Mouse (Mus musculus): ENCODE data around the gene Cphx1.
"Not testable (repeated sequence)": the region's sequence is repeated elsewhere in the genome, so short reads cannot be mapped to it uniquely, and the experiment has no call there.

The Cphx1 gene

DNA sequence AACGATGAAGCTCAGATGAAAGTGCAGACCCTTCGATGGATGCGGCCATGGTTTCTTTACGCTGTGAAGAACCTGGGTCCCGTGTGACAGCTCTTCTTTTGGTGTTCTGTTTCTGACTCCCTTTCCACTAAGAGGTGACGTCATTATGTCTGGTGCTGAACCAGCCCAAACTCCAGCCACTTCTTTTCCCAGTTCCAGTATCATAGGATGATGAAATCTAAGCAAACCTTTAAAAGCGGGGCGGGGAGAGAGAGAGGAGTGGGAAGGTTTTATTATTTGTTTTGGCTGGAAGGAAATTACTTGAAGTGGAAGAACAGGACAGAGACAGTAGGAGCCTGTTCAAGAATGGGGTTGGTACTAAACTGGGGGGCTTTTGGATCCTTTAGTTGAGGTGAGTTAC is at the start of gene Cphx1:
Cphx1 (plus strand) TSS at position 301 of the 400 bp plus-strand sequence.
- not testable (repeated sequence) for DNase-seq (ENCODE audit: inconsistent ontology term)

DNA sequence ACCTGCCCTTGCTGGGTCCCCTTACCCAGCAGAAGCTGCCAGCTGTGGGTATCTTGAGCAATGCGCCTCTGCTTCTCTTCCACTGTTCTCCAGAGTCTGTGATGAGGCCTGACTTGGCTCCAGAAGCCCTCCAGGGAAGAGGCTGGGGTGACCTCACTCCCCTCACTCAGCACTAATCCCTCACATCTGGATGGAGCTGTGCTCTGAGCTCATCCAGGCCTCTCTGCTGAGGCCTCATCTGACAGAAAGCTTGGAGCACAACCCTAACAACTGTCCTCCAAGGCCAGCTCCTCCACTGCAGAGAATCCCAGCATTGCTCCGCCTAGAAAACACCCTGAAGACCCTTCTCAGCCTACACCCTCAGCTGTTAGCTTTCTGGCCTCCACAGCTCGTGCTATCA is 43.5 kb upstream of the Cphx1 start:
- not testable (repeated sequence) for DNase-seq (ENCODE audit: inconsistent ontology term)

DNA sequence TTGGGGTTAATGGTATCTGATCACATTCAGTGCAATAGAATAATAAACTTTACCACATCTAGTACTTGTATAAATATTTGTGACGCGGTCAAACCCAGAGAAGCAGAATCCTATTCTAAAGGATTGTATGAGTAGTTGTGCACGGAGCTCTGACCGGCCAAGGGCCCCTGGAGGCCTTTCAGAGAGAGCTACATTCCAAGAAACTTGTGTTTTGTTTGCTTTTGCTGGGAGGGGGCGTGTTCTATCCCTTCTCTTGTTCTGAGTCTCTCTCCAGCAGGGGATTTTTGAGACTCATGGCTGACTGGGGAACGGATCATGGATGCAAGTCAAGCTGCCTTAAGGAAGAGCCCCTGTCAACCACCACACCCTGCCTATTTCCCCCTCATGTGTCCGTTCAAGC is 42.4 kb upstream of the Cphx1 start:
- not testable (repeated sequence) for DNase-seq (ENCODE audit: inconsistent ontology term)

DNA sequence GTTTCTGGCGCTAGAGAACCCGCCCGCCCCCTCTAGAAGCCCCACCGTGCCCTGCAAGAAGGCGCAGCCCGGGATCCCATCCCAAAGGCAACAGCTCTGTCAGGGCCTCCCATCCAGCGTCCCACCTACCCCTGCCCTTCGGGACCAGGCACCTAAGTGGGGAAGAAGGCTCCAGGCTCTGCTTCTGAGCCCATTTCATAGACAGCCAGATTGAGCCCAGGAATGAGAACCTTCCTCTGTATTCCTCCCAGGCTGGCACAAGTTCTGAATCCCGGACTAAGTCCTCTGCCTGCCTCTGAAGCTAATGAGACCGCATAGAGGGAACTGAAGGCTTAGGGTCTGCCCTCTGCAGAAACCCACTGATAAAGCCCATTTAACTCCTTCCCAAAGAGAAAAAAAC is 35.1 kb upstream of the Cphx1 start, which contains the start of gene Plac9a:
Plac9a (minus strand) TSS at position 101 of the 400 bp plus-strand sequence.
- DNase-seq (ENCODE audit: inconsistent ontology term), result not testable (repeated sequence)

DNA sequence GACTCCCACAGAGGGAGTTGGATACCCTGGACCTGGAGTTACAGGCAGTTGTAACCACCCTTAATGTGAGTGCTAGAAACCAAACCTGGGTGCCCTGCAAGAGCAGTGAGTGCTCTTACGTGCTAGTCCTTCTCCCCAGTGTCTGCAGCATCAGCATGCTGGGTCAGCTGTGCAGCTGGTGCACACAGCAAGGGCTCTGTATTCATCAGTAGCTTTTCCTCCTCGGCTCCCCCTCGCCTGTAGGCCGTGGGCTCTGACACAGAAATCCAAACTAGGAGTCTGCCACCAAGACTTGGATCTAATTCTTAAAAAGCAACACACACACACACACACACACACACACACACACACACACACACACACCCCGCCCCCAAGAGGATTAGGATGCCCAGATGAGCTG is 32.9 kb upstream of the Cphx1 start:
- DNase-seq (ENCODE audit: inconsistent ontology term), result not testable (repeated sequence)

DNA sequence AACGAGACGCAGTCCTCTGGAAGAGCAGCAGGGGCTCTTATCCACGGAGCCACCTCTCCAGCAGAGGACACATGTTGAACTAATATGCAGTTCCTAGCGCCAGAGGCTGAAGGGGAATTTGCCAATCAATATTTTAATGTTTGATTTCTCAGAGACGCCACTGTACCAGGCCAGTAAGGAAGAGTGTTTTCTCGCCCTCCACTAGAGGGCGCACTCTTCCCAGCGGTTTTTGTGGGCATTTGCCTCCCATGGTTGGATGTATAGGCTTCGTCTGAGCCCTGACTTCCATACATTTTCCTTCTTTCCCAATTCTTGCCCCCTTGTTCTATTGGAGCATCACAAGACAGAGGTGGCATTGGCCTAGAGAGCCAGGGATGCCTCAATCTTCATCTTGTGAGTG is 30.8 kb upstream of the Cphx1 start:
- not testable (repeated sequence) for DNase-seq (ENCODE audit: inconsistent ontology term)

DNA sequence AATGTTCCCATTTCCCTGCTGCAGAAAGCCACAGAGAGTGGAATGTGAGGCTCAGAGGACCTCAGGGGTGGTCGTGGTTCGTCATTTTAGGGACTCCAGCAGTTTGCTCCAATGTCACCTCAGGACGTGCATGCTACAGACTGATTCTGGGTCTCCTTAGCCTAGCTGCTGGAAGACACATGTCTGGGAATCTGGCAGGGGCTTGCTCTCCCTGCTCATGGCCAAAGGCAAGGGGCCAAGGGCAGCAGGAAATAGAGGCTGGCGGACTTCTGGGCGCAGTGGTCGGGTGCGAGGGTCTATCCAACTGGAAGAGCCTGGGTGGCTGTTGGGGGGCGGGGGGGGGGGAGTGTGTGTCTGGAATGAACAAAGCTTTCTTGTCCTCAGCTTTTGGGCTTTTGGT is 29.1 kb upstream of the Cphx1 start:
- not testable (repeated sequence) for DNase-seq (ENCODE audit: inconsistent ontology term)

DNA sequence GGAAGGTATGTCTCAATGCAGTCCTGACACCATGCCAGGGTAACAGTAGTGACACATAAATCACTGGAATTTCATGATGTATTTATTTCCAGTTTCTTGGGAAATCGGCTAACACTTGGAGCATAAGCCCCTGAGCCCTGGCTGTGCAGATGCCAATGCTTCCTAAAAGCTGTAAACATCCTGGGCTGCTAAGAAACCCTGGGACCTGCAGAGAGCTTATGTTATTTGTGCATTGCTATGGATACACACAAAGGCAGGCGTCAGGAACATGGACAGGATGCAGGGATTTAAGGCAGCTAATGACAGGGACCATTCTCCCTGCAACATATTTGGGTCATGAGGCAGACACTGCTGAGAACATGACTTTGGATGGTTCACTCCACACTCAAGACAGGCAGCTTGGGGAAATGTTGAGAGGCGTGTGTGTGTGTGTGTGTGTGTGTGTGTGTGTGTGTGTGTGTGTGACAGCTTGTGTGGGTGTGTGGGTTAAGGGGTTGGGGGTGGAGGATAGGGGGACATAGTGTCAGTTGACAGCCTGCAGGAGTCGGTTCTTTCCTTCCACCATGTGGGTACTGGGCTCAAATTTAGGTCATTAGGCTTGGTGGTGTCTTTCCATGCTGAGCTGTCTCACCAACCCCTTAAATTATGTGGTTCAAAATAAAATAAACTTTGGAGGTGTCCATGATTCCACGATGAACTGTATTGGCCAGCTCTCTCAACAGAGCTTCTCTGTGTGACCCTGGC is 19.5 kb upstream of the Cphx1 start:
- DNase-seq (ENCODE audit: inconsistent ontology term), result not testable (repeated sequence)

DNA sequence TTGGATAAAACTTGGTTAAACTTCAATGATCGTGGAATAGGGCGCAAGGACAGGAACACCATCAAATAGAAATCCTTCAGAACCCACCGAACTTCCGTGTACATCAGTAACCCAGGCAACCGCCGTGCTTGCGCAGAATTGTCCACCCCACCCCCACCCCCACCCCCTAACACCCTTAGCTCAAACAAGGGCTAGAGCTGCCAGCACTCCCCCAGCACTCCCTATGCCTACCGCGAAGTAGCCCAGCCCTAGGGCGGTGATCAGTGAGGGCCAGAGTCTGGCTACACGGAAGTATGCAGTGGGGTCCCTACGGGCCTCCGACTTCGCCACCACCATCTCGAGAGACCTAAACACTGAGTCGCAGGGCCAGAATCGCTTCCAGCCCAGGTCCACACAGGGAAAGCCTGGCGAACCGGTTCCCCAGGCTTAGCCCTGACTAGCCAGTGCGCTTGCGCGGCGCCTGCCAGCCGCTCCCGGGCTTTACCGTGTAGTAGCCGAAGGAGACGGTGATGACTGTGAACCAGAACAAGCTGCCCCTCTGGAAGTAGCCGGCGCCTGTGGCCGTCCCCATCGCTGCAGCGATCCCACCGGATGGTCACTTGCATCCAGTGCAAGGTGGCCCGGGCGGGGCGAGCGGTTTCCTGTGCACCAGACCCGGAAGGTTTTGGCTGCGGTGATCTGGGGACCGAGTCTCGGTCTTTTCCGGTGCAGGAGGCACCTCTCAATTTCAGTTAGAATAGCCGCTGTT is 11.1 kb upstream of the Cphx1 start:
- not testable (repeated sequence) for DNase-seq (ENCODE audit: inconsistent ontology term)

DNA sequence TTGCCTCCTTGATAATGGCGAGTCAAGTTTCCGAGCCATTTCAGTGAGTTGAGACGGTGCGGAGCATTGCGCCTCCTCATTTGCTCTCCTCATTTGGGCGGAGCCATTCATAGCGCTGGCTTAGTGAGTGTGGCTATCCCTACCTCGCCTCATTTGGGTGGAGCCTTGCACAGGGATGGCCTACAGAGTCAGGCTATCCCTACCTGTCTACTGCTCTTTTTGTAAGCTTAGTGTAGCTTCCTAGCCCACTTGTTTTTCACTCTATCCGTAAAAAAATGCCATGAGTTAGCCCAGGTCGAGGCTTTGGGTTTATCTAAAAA is 10.6 kb upstream of the Cphx1 start, which contains the start of gene Tmem254a:
Tmem254a (minus strand) TSS at position 111 of the 320 bp plus-strand sequence.
- DNase-seq (ENCODE audit: inconsistent ontology term), result not testable (repeated sequence)

DNA sequence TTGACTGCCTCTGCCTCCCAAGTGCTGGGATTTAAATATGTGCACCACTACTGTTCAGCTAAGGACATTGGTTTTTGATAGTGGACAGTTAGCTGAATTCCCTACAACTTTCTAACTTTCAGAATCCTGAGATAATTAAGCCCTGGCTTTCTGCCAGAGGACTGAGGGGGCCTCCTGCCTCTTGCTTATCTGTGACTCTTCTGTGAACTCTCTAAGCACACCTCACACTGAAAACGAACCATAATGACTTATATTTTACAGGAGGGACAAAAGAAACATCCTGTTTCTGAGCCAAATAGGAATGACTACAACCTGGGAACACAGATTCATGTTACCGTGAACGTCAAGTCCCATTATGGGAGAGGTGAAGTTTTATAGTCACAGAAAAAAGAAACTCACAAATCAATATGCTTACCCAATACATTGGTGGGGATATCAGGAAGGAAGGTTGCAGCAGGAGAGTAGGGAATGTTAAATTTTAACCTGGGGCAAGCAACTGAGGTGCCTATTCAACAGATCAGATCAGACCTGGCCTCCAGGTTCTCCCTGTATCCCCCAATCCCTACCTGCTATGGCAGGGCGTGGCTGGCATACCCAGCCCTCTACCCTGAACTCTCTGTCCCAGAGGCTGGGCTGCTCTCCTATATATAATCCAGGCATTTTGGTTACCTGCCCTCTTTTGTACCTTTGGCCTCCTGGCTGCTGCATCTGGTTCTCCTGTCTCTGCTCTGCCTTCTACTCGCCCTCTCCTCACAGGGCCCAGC is 1.1 kb upstream of the Cphx1 start:
- not testable (repeated sequence) for DNase-seq (ENCODE audit: inconsistent ontology term)

DNA sequence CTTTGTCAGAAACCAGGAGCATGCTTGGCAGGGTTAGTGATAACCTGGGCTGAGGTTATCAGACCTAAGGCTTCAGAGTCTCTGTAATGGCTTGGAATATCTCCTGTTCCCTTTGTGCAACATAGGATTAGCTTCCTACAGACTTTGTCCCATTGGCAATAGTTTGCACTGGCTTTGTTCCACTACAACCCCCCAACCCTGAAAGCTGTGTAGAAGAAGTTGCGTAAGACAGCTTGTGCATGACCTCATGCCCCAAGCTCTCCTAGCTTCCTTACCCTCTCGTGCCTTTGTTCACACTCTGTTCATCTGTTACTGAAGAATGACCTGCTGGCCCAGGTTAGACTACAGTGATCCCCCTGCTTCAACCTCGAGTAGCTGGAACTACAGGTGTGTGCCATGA is 19.8 kb downstream of the Cphx1 start:
- not testable (repeated sequence) for DNase-seq (ENCODE audit: inconsistent ontology term)

DNA sequence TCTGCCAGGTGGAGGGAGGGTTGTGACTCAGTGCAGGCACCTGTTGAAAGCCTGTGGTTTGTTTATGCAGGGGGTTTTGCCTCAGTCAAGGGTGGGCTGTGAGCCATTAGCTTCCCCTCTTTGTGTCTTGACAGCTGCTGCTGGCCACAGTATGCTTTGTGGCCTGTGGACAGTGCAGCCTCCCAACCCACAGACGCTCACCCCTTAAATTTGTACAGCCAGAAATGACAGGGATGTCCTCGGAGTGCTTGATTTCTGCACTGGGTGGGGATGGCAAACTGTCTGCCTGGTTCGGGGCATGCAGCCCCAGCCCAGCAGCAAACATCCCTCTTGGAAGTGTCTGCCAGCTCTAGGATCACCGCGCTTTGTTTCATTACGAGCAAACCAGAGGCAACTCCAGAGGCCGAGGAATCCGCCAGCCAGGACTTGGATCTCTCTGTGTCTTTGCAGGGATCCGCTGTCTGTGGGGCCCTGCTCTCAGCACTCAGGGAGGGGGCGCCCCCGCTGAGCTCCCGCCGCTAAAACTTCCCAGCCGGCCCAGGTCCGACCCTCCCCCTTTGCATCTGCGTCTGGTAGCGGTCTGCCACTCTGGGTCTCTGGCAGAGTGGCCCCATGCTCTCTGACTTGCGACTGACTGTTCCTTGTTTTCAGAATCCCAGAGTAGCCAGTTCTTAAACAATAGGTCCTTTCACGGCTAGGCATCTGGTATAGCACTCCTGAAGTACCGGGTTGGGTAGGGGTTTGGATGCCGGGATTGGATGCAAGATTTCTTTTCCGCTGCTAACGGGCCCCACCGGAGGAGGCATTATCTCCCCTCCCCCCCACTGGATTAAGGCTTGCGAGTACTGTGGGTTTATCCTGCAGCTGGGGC is 40.5 kb downstream of the Cphx1 start, which contains the start of gene Duxbl1:
Duxbl1 (plus strand) TSS at position 207 of the 871 bp plus-strand sequence.
- DNase-seq (ENCODE audit: inconsistent ontology term), result not testable (repeated sequence)

DNA sequence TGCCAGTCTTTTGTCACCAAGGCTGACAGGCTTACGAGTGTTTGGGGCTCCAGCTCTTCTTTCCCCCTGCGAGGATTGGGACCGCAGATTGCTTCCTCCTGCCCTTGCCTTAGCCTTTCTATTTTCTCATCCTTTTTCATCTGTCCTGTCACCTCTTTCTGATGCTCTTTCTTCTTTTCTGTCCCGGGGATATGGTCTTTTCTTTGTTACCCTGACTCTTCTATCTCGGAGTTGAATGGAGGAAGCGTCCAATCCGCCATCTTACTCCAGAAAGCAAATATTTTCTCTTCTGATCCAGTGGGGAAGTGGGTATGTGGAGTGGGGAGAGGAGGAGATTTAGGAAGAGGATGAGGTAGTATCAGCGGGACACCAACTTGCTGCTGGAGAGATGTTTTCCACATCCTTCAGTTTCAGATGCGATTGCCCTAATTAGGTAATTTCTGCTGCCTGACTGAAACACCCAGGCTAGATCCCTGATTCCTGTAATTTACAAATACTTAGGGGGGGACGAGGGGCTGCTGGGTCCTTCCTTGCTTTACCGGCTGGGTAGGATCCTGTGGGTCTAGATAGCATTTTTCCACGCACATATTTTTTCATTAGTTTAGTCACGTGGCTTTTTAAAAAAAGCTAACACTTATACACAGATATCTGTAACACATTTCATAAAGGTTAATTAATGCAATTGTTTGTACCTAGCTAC is 41.3 kb downstream of the Cphx1 start:
- DNase-seq (ENCODE audit: inconsistent ontology term), result peak; percentile 0

DNA sequence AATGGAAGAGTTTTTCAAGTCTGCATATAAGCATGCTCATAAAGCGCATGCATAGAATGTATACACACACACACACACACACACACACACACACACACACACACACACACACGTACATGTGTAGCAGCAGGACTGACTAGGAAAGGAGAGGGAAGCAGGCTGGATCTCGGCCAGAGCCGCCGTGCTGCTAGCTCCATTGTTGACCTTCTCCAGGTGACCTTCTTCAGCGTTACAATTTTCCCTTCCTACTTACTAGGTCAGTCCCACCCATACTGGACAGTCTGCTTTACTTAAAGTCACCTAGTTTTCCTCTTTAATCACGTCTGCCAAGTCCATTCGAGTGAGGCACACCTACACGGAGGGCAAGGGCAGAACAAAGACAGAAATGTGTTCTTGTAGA is 43.8 kb downstream of the Cphx1 start:
- not testable (repeated sequence) for DNase-seq (ENCODE audit: inconsistent ontology term)
